Mouse (Mus musculus) hindbrain, embryonic 13.5 days (tissue): ENCODE measurements at regions not wholly inside any gene's neighbourhood (a gene's known extent, or its start where the extent isn't known, plus 50 kb on each side); places are given as distances from the start of the nearest gene placed in this dataset.

ENCODE experiments used
- ATAC-seq: fragments of 200-750 bp; cut with Nextera tagmentation; 2 replicates; pipeline ENCODE4 v1.8.0; 2017; ENCODE audit warnings: moderate TSS enrichment; ENCODE audit not compliant: low FRiP score
- H3K27ac ChIP-seq: fragments of 300-500 bp; sonication (generic); 2 replicates; pipeline ENCODE4 v1.5.1; 2015; ENCODE audit warnings: inconsistent platforms, mild to moderate bottlenecking, moderate library complexity
- H3K27me3 ChIP-seq: fragments of 300-500 bp; sonication (generic); 2 replicates; pipeline ENCODE4 v1.6.1; 2015; ENCODE audit warnings: mild to moderate bottlenecking, inconsistent platforms
- H3K36me3 ChIP-seq: fragments of 300-500 bp; sonication (generic); 2 replicates; pipeline ENCODE4 v1.6.1; 2015; ENCODE audit warnings: mild to moderate bottlenecking, inconsistent platforms
- H3K4me1 ChIP-seq: fragments of 300-500 bp; sonication (generic); replicated peaks from 2 replicates; pipeline ENCODE4 v1.6.1; 2015; ENCODE audit warnings: inconsistent platforms
- H3K4me2 ChIP-seq: fragments of 300-500 bp; sonication (generic); 2 replicates; pipeline ENCODE4 v1.6.1; 2015; ENCODE audit warnings: inconsistent platforms, mild to moderate bottlenecking, moderate library complexity
- H3K4me3 ChIP-seq: fragments of 300-500 bp; sonication (generic); 2 replicates; pipeline ENCODE4 v1.5.1; 2015; ENCODE audit warnings: mild to moderate bottlenecking, inconsistent platforms
- H3K9ac ChIP-seq: fragments of 300-500 bp; sonication (generic); 2 replicates; pipeline ENCODE4 v1.6.1; 2015; ENCODE audit warnings: mild to moderate bottlenecking, inconsistent platforms
- H3K9me3 ChIP-seq: fragments of 300-500 bp; sonication (generic); 2 replicates; pipeline ENCODE4 v1.6.1; 2016; ENCODE audit warnings: inconsistent platforms
- WGBS: fragments of 180-500 bp; shearing (Covaris S2); methylation state at CpG from one replicate; pipeline ENCODE4 v1.1.7; 2015; 5-methylcytosine and 5-hydroxymethylcytosine counted together

DNA sequence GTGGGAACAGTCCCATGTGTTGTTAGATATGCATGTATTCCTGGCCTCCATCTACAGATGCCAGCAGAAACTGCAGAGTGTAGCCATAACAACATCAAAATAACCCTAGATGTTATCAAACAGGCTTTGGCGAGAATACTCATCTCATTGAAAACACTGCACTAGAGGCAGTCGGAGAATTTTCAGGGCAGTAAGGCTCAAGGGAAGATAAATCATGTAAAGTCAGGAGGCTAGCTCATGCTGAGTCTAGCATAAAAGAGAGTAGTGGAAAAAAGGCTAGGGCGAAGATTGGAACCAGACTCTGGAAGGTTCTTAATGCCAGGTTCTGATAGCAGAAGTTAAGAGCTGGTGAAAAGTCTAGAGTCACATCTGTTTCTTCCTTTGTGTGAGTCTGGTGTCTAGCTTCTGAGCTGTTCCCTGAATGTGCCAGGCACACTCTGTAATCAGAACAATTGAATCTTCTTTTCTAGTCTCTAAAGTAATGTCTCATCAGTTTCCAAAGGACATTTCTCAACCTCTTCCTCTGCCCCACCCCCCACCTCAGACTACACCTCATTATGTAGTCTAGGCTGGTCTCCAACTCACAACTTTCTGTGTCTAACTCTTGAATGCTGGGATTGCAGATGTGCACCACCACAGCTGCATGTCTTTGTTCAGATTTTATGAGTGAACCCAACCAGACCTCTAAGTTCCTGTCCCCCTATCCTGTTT, 62.5 kb upstream of the Sgcd start:
- H3K27ac ChIP-seq = no peak overlapping the region
- no peak overlapping the region for H3K4me3 ChIP-seq
- WGBS = 74% methylated on average over 3 of the region's 3 CpGs
- no peaks in the 10 kb centered on the region for H3K4me1 ChIP-seq
- no peak for ATAC-seq
- H3K9ac ChIP-seq = no peak overlapping the region
- no peak overlapping the region for H3K4me2 ChIP-seq
- no peaks in the 10 kb centered on the region for H3K27me3 ChIP-seq
- H3K9me3 ChIP-seq = no peaks in the 10 kb centered on the region
- no peaks in the 10 kb centered on the region for H3K36me3 ChIP-seq

DNA sequence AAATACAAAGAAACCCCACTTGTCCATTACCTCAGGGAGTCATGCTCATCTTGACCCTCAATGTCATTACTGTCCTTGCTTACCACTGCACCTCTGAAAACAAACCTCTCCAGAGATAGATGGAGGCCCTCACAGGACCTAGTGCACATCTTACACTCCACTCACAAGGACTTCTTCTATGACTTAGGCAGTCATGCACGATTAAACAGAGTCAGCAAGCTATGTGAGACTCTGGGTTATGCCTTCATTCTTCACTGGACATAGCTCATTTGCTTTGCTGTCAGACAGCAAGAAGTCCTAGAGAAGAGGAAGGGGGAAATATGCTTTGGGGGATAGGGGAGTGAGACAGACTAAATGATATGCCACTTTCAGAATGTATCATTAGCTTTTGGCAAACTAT, 59.5 kb upstream of the Sgcd start:
- ATAC-seq = no peak
- WGBS = 100% methylated on average over 1 of the region's 1 CpGs

More for the DNA sequence above, 59.5 kb upstream of the Sgcd start:
- no peaks in the 10 kb centered on the region for H3K36me3 ChIP-seq
- no peak overlapping the region for H3K4me3 ChIP-seq
- H3K27ac ChIP-seq = no peak overlapping the region
- no peak overlapping the region for H3K9ac ChIP-seq
- H3K9me3 ChIP-seq = no peaks in the 10 kb centered on the region
- no peaks in the 10 kb centered on the region for H3K4me1 ChIP-seq
- no peak overlapping the region for H3K4me2 ChIP-seq
- no peaks in the 10 kb centered on the region for H3K27me3 ChIP-seq
